Mouse (Mus musculus) neural tube, embryonic 15.5 days (tissue): ENCODE results near the gene Zdhhc23. TPM values are rescaled to one million over a fixed set of nuclear protein-coding genes. Genes with fewer than 3 reads are reported as not detected.
A peak's percentile ranks its signal among the peaks of the same experiment; 100 is the strongest.

Source experiments
- ATAC-seq: fragments of 200-750 bp; cut with Nextera tagmentation; 2 replicates; pipeline ENCODE4 v1.8.0; 2017; ENCODE audit warnings: mild to moderate bottlenecking, moderate TSS enrichment, moderate library complexity; ENCODE audit not compliant: low FRiP score
- H3K27ac ChIP-seq: fragments of 300-500 bp; sonication (generic); replicated peaks from 2 replicates; pipeline ENCODE4 v1.5.1; 2015; ENCODE audit warnings: mild to moderate bottlenecking, inconsistent platforms
- H3K27me3 ChIP-seq: fragments of 300-500 bp; sonication (generic); replicated peaks from 2 replicates; pipeline ENCODE4 v1.6.1; 2015; ENCODE audit warnings: inconsistent platforms
- H3K36me3 ChIP-seq: fragments of 300-500 bp; sonication (generic); 2 replicates; pipeline ENCODE4 v1.6.1; 2015; ENCODE audit warnings: inconsistent platforms
- H3K4me1 ChIP-seq: fragments of 300-500 bp; sonication (generic); 2 replicates; pipeline ENCODE4 v1.6.1; 2015; ENCODE audit warnings: inconsistent platforms
- H3K4me2 ChIP-seq: fragments of 300-500 bp; sonication (generic); 2 replicates; pipeline ENCODE4 v1.6.1; 2015; ENCODE audit warnings: inconsistent platforms, mild to moderate bottlenecking, moderate library complexity
- H3K4me3 ChIP-seq: fragments of 300-500 bp; sonication (generic); replicated peaks from 2 replicates; pipeline ENCODE4 v1.5.1; 2015; ENCODE audit warnings: mild to moderate bottlenecking, inconsistent platforms
- H3K9ac ChIP-seq: fragments of 300-500 bp; sonication (generic); replicated peaks from 2 replicates; pipeline ENCODE4 v1.6.1; 2015; ENCODE audit warnings: mild to moderate bottlenecking, inconsistent platforms
- H3K9me3 ChIP-seq: fragments of 300-500 bp; sonication (generic); replicated peaks from 2 replicates; pipeline ENCODE4 v1.6.1; 2016; ENCODE audit warnings: inconsistent platforms
- WGBS: fragments of 180-500 bp; shearing (Covaris S2); methylation state at CpG from one replicate; pipeline ENCODE4 v1.1.7; 2015; ENCODE audit warnings: mixed read lengths; 5-methylcytosine and 5-hydroxymethylcytosine counted together
- polyA plus RNA-seq: library from polyadenylated mRNA; unstranded; fragments of >200 nt; fragmentation: Nextera tagmentation; extraction: Ambion mirVana; gene quantifications from 2 replicates; pipeline ENCODE4 v1.2.1, GENCODE M21; 2015

The Zdhhc23 gene
- polyA plus RNA-seq, 1 experiment from 2014 or later: 3.4 TPM

GRCm38 (mm10) chr16:43965781-43966389 lies 13.7 kb downstream of the Zdhhc23 start:
- H3K4me1 ChIP-seq: 0 out of 2 replicates have a peak, but pooled peaks cover 5% of the 10 kb centered on the region
- no peak for ATAC-seq
- WGBS: 67% methylated on average over 13 of the region's 13 CpGs
- no peak overlapping the region for H3K4me2 ChIP-seq
- H3K27ac ChIP-seq: peak overlapping the region; percentile 37; the same call in 1 of the 2 replicates
- H3K36me3 ChIP-seq: peaks cover 10% of the 10 kb centered on the region; the same call in 1 of the 2 replicates
- H3K27me3 ChIP-seq: no peaks in the 10 kb centered on the region
- no peaks in the 10 kb centered on the region for H3K9me3 ChIP-seq
- H3K9ac ChIP-seq: no peak overlapping the region
- no peak overlapping the region for H3K4me3 ChIP-seq

GRCm38 (mm10) chr16:43963780-43964179 lies 15.8 kb downstream of the Zdhhc23 start:
- no peak overlapping the region for H3K27ac ChIP-seq
- H3K27me3 ChIP-seq: no peaks in the 10 kb centered on the region
- no peaks in the 10 kb centered on the region for H3K9me3 ChIP-seq
- 85% methylated on average over 3 of the region's 3 CpGs for WGBS
- H3K4me1 ChIP-seq: 0 out of 2 replicates have a peak, but pooled peaks cover 5% of the 10 kb centered on the region
- no peak overlapping the region for H3K9ac ChIP-seq
- H3K4me3 ChIP-seq: no peak overlapping the region
- H3K36me3 ChIP-seq: peaks cover 7% of the 10 kb centered on the region; the same call in 1 of the 2 replicates
- no peak for ATAC-seq
- no peak overlapping the region for H3K4me2 ChIP-seq

DNA sequence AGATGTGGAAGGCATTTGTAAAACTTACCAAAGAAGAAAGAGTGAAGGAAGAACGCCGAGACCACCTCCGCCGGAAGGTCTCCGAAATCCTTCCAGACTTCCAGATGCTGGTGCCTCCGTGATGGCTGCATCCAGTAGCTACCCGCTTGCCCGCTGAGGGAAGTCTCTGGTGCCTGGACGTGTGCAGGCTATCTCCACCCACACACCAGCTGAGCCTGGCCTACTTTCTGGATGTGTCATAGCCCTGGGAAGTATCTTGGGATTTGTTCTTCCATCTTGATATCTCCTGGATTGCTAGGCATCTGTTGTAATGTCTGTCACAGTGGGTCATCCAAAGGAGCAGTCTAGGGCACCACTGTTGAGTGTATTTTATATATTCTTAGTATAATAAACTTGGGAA lies 16.3 kb downstream of the Zdhhc23 start:
- no peak for ATAC-seq
- H3K4me1 ChIP-seq: 0 out of 2 replicates have a peak, but pooled peaks cover 5% of the 10 kb centered on the region
- no peaks in the 10 kb centered on the region for H3K27me3 ChIP-seq
- no peak overlapping the region for H3K9ac ChIP-seq
- no peak overlapping the region for H3K4me2 ChIP-seq
- 92% methylated on average over 9 of the region's 9 CpGs for WGBS
- H3K27ac ChIP-seq: no peak overlapping the region
- H3K36me3 ChIP-seq: peaks cover 2% of the 10 kb centered on the region; the same call in 1 of the 2 replicates
- no peak overlapping the region for H3K4me3 ChIP-seq
- H3K9me3 ChIP-seq: no peaks in the 10 kb centered on the region

DNA sequence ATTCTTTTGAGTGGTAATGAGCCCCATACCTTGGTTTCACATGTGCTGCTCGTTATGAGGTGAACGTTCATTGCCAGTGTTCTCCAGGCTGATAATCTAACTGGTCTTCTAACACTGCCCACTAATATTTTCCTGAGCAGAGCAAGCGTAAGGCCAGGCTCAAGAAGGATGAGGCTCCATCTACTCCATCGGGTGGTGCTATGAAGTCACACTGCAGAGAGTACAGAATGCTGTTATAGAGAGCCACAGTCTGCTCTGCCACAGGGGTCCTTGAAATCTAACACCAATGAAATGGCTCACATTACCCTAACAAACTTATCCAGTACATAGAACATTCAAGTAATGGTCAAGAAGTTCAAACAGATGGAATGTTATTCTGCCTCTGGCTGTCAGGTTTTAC lies 21.6 kb downstream of the Zdhhc23 start:
- WGBS: 94% methylated on average over 4 of the region's 4 CpGs
- ATAC-seq: no peak
- Histone ChIP-seq H3K9ac (no peak overlapping the region), H3K4me2 (no peak overlapping the region), H3K36me3 (no peaks in the 10 kb centered on the region; the same call in 1 of the 2 replicates), H3K4me3 (no peak overlapping the region), H3K27me3 (no peaks in the 10 kb centered on the region), H3K27ac (no peak overlapping the region), H3K4me1 (no peaks in the 10 kb centered on the region), H3K9me3 (no peaks in the 10 kb centered on the region)

- Histone ChIP-seq H3K9me3 (no peaks in the 10 kb centered on the region), H3K27ac (no peak overlapping the region), H3K4me2 (no peak overlapping the region), H3K27me3 (no peaks in the 10 kb centered on the region), H3K36me3 (no peaks in the 10 kb centered on the region; the same call in 1 of the 2 replicates), H3K4me3 (no peak overlapping the region), H3K4me1 (no peaks in the 10 kb centered on the region), H3K9ac (no peak overlapping the region)
- 88% methylated on average over 6 of the region's 6 CpGs for WGBS
- no peak for ATAC-seq
Observed at GRCm38 (mm10) chr16:43954913-43955312, 24.7 kb downstream of the Zdhhc23 start.

GRCm38 (mm10) chr16:43951591-43951990 lies 28.0 kb downstream of the Zdhhc23 start:
- Histone ChIP-seq H3K9ac (no peak overlapping the region), H3K36me3 (no peaks in the 10 kb centered on the region), H3K27me3 (no peaks in the 10 kb centered on the region), H3K9me3 (no peaks in the 10 kb centered on the region), H3K4me2 (no peak overlapping the region), H3K4me1 (no peaks in the 10 kb centered on the region), H3K27ac (no peak overlapping the region), H3K4me3 (no peak overlapping the region)
- no peak for ATAC-seq
- WGBS: 85% methylated on average over 4 of the region's 4 CpGs

- H3K4me2 ChIP-seq: no peak overlapping the region
- no peaks in the 10 kb centered on the region for H3K9me3 ChIP-seq
- no peak overlapping the region for H3K27ac ChIP-seq
- no peaks in the 10 kb centered on the region for H3K4me1 ChIP-seq
- no peak for ATAC-seq
- 82% methylated on average over 3 of the region's 3 CpGs for WGBS
- H3K27me3 ChIP-seq: no peaks in the 10 kb centered on the region
- H3K9ac ChIP-seq: no peak overlapping the region
- no peaks in the 10 kb centered on the region for H3K36me3 ChIP-seq
- H3K4me3 ChIP-seq: no peak overlapping the region
Observed at GRCm38 (mm10) chr16:43945869-43946268, 33.7 kb downstream of the Zdhhc23 start.

DNA sequence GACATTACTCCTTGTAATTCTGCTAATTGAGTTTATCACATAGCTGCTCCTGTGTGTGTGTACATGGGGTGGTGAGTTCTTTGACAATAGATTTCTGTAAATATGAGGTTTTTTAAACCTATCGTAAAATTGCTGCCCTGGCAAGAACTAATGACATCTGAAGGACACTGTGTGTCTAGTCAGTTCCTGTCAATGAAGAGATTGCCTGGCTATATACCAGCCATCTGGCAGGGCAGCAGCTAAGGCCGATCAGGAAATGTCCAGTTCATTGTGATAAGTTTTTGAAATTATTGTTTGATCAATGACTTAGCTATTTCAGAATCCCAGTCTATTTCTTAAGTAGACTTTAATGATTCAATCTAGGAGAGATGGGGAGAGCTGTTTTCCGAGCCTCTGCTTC lies 34.2 kb downstream of the Zdhhc23 start:
- Histone ChIP-seq H3K27ac (no peak overlapping the region), H3K4me1 (no peaks in the 10 kb centered on the region), H3K9me3 (no peaks in the 10 kb centered on the region), H3K27me3 (no peaks in the 10 kb centered on the region), H3K9ac (no peak overlapping the region), H3K36me3 (no peaks in the 10 kb centered on the region), H3K4me2 (no peak overlapping the region), H3K4me3 (no peak overlapping the region)
- 88% methylated on average over 3 of the region's 3 CpGs for WGBS
- no peak for ATAC-seq

GRCm38 (mm10) chr16:43940846-43941245 lies 38.7 kb downstream of the Zdhhc23 start:
- no peak for ATAC-seq
- no peaks in the 10 kb centered on the region for H3K27me3 ChIP-seq
- 54% methylated on average over 4 of the region's 4 CpGs for WGBS
- no peaks in the 10 kb centered on the region for H3K4me1 ChIP-seq
- H3K4me3 ChIP-seq: no peak overlapping the region
- no peak overlapping the region for H3K27ac ChIP-seq
- no peak overlapping the region for H3K4me2 ChIP-seq
- H3K9me3 ChIP-seq: no peaks in the 10 kb centered on the region
- H3K36me3 ChIP-seq: no peaks in the 10 kb centered on the region
- no peak overlapping the region for H3K9ac ChIP-seq

GRCm38 (mm10) chr16:43935892-43936291 lies 43.7 kb downstream of the Zdhhc23 start:
- no peaks in the 10 kb centered on the region for H3K36me3 ChIP-seq
- no peaks in the 10 kb centered on the region for H3K27me3 ChIP-seq
- H3K4me2 ChIP-seq: no peak overlapping the region
- H3K9me3 ChIP-seq: no peaks in the 10 kb centered on the region
- no peak for ATAC-seq
- no peak overlapping the region for H3K4me3 ChIP-seq
- whole genome bisulfite sequencing: 77% methylated on average over 3 of the region's 3 CpGs
- no peak overlapping the region for H3K27ac ChIP-seq
- H3K9ac ChIP-seq: no peak overlapping the region
- H3K4me1 ChIP-seq: peaks cover 15% of the 10 kb centered on the region

- no peak for ATAC-seq
- 70% methylated on average over 3 of the region's 3 CpGs for WGBS
- Histone ChIP-seq H3K4me3 (no peak overlapping the region), H3K27me3 (no peaks in the 10 kb centered on the region), H3K4me1 (peaks cover 15% of the 10 kb centered on the region), H3K9me3 (no peaks in the 10 kb centered on the region), H3K4me2 (no peak overlapping the region), H3K9ac (no peak overlapping the region), H3K27ac (no peak overlapping the region), H3K36me3 (no peaks in the 10 kb centered on the region)
Observed at GRCm38 (mm10) chr16:43935367-43935766, 44.2 kb downstream of the Zdhhc23 start.

GRCm38 (mm10) chr16:43934856-43935255 lies 44.7 kb downstream of the Zdhhc23 start:
- Histone ChIP-seq H3K9me3 (no peaks in the 10 kb centered on the region), H3K4me3 (no peak overlapping the region), H3K36me3 (no peaks in the 10 kb centered on the region), H3K27ac (no peak overlapping the region), H3K4me1 (peaks cover 15% of the 10 kb centered on the region), H3K9ac (no peak overlapping the region), H3K27me3 (no peaks in the 10 kb centered on the region), H3K4me2 (no peak overlapping the region)
- no peak for ATAC-seq
- 79% methylated on average over 8 of the region's 8 CpGs for WGBS
